ENCODE assay signal across 13 mouse cellular contexts in the genomic region with DNA sequence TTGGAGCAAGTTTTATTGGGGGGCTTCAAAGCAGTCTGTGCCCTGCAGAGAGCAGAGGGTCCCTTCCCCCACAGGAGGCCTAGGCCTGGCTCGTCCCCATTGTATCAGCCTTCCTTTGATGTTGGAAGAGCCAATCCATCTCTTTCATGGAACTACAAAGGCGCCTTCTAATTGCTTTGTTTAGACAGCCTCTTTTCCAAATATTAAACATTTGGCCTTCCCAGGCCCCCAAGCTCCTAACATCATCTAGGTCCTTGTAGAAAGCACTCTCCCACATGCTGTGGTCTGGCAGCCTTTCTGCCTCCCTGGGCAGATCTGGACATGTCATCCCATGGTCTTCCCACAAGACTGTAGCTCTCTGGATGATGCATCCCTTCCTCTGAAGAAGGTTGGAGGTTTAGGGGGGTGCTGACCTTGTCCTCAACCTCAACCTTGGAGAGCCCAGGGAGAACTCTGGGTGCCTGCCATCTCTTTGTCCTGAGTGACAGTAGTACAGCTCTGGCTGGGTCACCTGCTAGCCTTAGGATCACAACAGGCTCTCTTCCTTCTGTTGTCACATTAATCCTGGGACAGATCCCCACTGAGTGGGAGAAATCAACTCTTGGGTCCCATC.
DNase-seq lines count a peak whose midpoint lies in the region; ATAC-seq and TF ChIP-seq lines count a peak whose summit lies in the region.
"Had no signal": no experiment of that assay in that cellular context is flagged by ENCODE, and none has a peak within 500 bp of the region (broad histone marks: within the 10 kb centered on the region; RNA-seq: fewer than 3 reads in every experiment).

No protein-coding gene starts in this region.

- H3K36me3 ChIP-seq in forebrain, embryonic 10.5 days (replicated peaks), result peaks cover 4% of the 10 kb centered on the region
- H3K36me3 ChIP-seq in forebrain, postnatal 0 days (ENCODE audit: insufficient read depth), result no peaks in the 10 kb centered on the region
- no peaks in the 10 kb centered on the region for H3K36me3 ChIP-seq in kidney, postnatal 0 days (ENCODE audit: insufficient read depth, low read length)
- H3K36me3 ChIP-seq in midbrain, embryonic 12.5 days, result 0 out of 2 replicates have a peak, but pooled peaks cover 3% of the 10 kb centered on the region
- no peaks in the 10 kb centered on the region for H3K36me3 ChIP-seq in midbrain, embryonic 15.5 days (replicated peaks)
- H3K36me3 ChIP-seq: hindbrain, embryonic 13.5 days; limb, embryonic 13.5 days had no signal

- H3K27ac ChIP-seq in forebrain, embryonic 10.5 days, result peak overlapping the region; percentile 48
- H3K27ac ChIP-seq in forebrain, postnatal 0 days (ENCODE audit: low read depth, low read length), result no peak overlapping the region
- H3K27ac ChIP-seq in kidney, postnatal 0 days, result no peak overlapping the region
- H3K27ac ChIP-seq in midbrain, embryonic 12.5 days (replicated peaks), result peak overlapping the region; percentile 17; the same call in 1 of the 2 replicates
- no peak overlapping the region for H3K27ac ChIP-seq in midbrain, embryonic 15.5 days
- H3K27ac ChIP-seq: hindbrain, embryonic 13.5 days; limb, embryonic 13.5 days had no signal

- no peaks in the 10 kb centered on the region for H3K27me3 ChIP-seq in forebrain, embryonic 10.5 days (ENCODE audit: poor library complexity, severe bottlenecking)
- H3K27me3 ChIP-seq in forebrain, postnatal 0 days (ENCODE audit: insufficient read depth, low read length), result no peaks in the 10 kb centered on the region
- H3K27me3 ChIP-seq in kidney, postnatal 0 days (ENCODE audit: insufficient read depth, low read length), result no peaks in the 10 kb centered on the region
- no peaks in the 10 kb centered on the region for H3K27me3 ChIP-seq in midbrain, embryonic 12.5 days
- no peaks in the 10 kb centered on the region for H3K27me3 ChIP-seq in midbrain, embryonic 15.5 days (replicated peaks)
- H3K27me3 ChIP-seq: hindbrain, embryonic 13.5 days; limb, embryonic 13.5 days had no signal

- WGBS in forebrain, embryonic 10.5 days, result 38% methylated on average over 2 of the region's 2 CpGs
- WGBS in forebrain, postnatal 0 days, result 25% methylated on average over 2 of the region's 2 CpGs
- 29% methylated on average over 2 of the region's 2 CpGs for WGBS in kidney, postnatal 0 days
- WGBS in midbrain, embryonic 12.5 days, result 19% methylated on average over 2 of the region's 2 CpGs
- 23% methylated on average over 2 of the region's 2 CpGs for WGBS in midbrain, embryonic 15.5 days

- no peaks in the 10 kb centered on the region for H3K9me3 ChIP-seq in forebrain, embryonic 10.5 days
- H3K9me3 ChIP-seq in forebrain, postnatal 0 days (ENCODE audit: low read length), result no peaks in the 10 kb centered on the region
- H3K9me3 ChIP-seq in kidney, postnatal 0 days (replicated peaks; ENCODE audit: low read length), result no peaks in the 10 kb centered on the region
- H3K9me3 ChIP-seq in midbrain, embryonic 12.5 days, result no peaks in the 10 kb centered on the region
- no peaks in the 10 kb centered on the region for H3K9me3 ChIP-seq in midbrain, embryonic 15.5 days
- H3K9me3 ChIP-seq: hindbrain, embryonic 13.5 days; limb, embryonic 13.5 days had no signal

- TF ChIP-seq CTCF in forebrain, postnatal 0 days (IDR thresholded peaks at IDR 0.05; ENCODE audit: low read depth), result no peak
- TF ChIP-seq CTCF in kidney, postnatal 0 days (IDR thresholded peaks at IDR 0.05; ENCODE audit: low read depth), result no peak

- H3K4me3 ChIP-seq in forebrain, embryonic 10.5 days, result no peak overlapping the region
- H3K4me3 ChIP-seq in forebrain, postnatal 0 days (ENCODE audit: low read depth, low read length), result no peak overlapping the region
- H3K4me3 ChIP-seq in kidney, postnatal 0 days (replicated peaks; ENCODE audit: low read depth, low read length), result no peak overlapping the region
- H3K4me3 ChIP-seq in midbrain, embryonic 12.5 days, result no peak overlapping the region
- H3K4me3 ChIP-seq in midbrain, embryonic 15.5 days, result no peak overlapping the region
- H3K4me3 ChIP-seq: hindbrain, embryonic 13.5 days; limb, embryonic 13.5 days had no signal

- no peak overlapping the region for H3K9ac ChIP-seq in forebrain, postnatal 0 days
- no peak overlapping the region for H3K9ac ChIP-seq in kidney, postnatal 0 days (ENCODE audit: low read depth, low read length)
- no peak overlapping the region for H3K9ac ChIP-seq in midbrain, embryonic 12.5 days (replicated peaks)
- no peak overlapping the region for H3K9ac ChIP-seq in midbrain, embryonic 15.5 days
- H3K9ac ChIP-seq: hindbrain, embryonic 13.5 days; limb, embryonic 13.5 days had no signal

- DNase-seq in forebrain, embryonic 10.5 days (ENCODE audit: extremely low spot score, low spot score), result no peak
- DNase-seq in forebrain, postnatal 0 days, result no peak
- DNase-seq in kidney, postnatal 0 days (ENCODE audit: low spot score), result peak; percentile 72
- no peak for DNase-seq in kidney, postnatal 36 days
- peak; percentile 56 for DNase-seq in embryo, embryonic 11 days
- no peak for DNase-seq in cerebellum, adult 11 months
- DNase-seq: cerebellum, adult 18-20 months; gastrocnemius, postnatal 36 days; thymus, adult 2 months had no signal

- H3K4me1 ChIP-seq in forebrain, embryonic 10.5 days, result peaks cover 50% of the 10 kb centered on the region
- H3K4me1 ChIP-seq in forebrain, postnatal 0 days (ENCODE audit: insufficient read depth), result no peaks in the 10 kb centered on the region
- peaks cover 4% of the 10 kb centered on the region for H3K4me1 ChIP-seq in kidney, postnatal 0 days (replicated peaks; ENCODE audit: insufficient read depth, low read length)
- peaks cover 14% of the 10 kb centered on the region for H3K4me1 ChIP-seq in midbrain, embryonic 12.5 days
- 0 out of 2 replicates have a peak, but pooled peaks cover 3% of the 10 kb centered on the region for H3K4me1 ChIP-seq in midbrain, embryonic 15.5 days
- H3K4me1 ChIP-seq: limb, embryonic 13.5 days had no signal

- H3K4me2 ChIP-seq in forebrain, postnatal 0 days (ENCODE audit: low read depth), result no peak overlapping the region
- H3K4me2 ChIP-seq in kidney, postnatal 0 days (ENCODE audit: low read length), result no peak overlapping the region
- no peak overlapping the region for H3K4me2 ChIP-seq in midbrain, embryonic 12.5 days (replicated peaks)
- no peak overlapping the region for H3K4me2 ChIP-seq in midbrain, embryonic 15.5 days
- H3K4me2 ChIP-seq: hindbrain, embryonic 13.5 days; limb, embryonic 13.5 days had no signal

- no peak for ATAC-seq in forebrain, postnatal 0 days
- 0 out of 2 replicates have a peak, but pooled peaks have one; percentile 14 for ATAC-seq in kidney, postnatal 0 days (replicated peaks; ENCODE audit: low FRiP score, low read depth)
- ATAC-seq in midbrain, embryonic 12.5 days (ENCODE audit: low FRiP score, low read depth), result no peak
- ATAC-seq in midbrain, embryonic 15.5 days (replicated peaks), result no peak

Comparison
In these comparisons a context has a peak if more than half of its experiments do, and no peak if none do; other contexts are left out.
1. DNase-seq: peak in kidney, postnatal 0 days (single experiment) and embryo, embryonic 11 days (single experiment); none in forebrain, embryonic 10.5 days (single experiment), forebrain, postnatal 0 days (single experiment), kidney, postnatal 36 days (0 of 2) and cerebellum, adult 11 months (single experiment).
2. H3K27ac ChIP-seq: peak in forebrain, embryonic 10.5 days (single experiment) and midbrain, embryonic 12.5 days (single experiment); none in forebrain, postnatal 0 days (single experiment), kidney, postnatal 0 days (single experiment) and midbrain, embryonic 15.5 days (single experiment).